Mouse (Mus musculus) olfactory bulb, adult 2 months (tissue): ENCODE measurements at regions not wholly inside any gene's neighbourhood (a gene's known extent, or its start where the extent isn't known, plus 50 kb on each side); places are given as distances from the start of the nearest gene placed in this dataset.

Source experiments
- CTCF ChIP-seq: fragments of 200-500 bp; IDR thresholded peaks from 2 replicates; pipeline ENCODE4 v1.5.1; 2012; ENCODE audit warnings: low read depth, mild to moderate bottlenecking, low read length, moderate library complexity; ENCODE audit not compliant: insufficient read depth
- POLR2A ChIP-seq: fragments of 200-500 bp; IDR thresholded peaks from 2 replicates; pipeline ENCODE4 v1.6.1; 2012; ENCODE audit warnings: mild to moderate bottlenecking, low read depth, low read length, moderate library complexity; ENCODE audit not compliant: insufficient read depth

DNA sequence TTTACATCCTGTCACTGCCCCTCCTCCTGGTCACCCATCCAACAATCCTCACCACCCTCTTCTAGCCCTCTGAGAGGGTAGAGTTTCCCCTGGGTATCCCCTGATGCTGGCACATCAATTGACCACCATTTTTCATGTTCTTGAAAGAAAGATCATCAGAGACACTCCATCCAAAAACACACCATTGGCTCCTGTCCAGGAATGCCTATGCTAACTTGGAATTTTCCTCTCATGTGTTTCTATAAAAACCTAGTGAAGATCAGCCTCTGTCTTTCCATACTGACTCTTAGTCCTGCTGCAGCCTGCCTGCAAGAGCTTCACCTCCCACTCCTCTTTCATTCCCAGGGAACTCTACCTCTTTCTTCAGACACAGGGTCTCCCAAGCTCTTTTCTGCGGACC is 117.2 kb upstream of the Galnt18 start:
- TF ChIP-seq CTCF (no peak), POLR2A (no peak)
